Mouse (Mus musculus): ENCODE results near the gene Dchs2.

The Dchs2 gene

GRCm38 (mm10) chr3:83246536-83246935, 118.8 kb downstream of the Dchs2 start:
- in situ Hi-C loops (cut with MboI; ENCODE audit: low sequenced_read_pairs): no loop called here

DNA sequence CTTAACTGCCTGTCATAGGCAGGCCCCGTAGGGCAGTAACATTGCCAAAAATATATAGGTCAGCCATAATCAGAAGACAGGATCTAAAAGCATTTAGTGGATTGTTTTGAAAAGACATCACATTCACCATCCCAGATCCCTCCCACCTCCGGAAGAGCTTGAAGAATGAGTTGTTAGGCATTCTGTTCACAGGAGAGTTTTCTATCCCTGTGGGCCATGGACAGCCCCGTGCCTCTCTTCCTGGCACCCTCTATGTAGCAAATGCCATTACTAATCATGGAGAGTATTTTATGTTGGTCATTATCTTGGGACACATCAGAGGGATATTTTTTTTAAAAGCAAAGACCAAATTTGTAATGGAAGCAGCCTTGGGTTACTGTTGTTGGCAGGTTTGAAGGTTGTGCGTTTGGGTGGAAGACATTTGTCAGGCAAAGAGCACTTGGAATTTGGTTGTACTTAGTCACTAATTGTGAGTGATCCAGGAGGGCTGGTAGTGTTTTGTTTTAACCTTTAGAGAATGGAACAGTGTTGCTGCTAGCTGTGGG, 122.3 kb downstream of the Dchs2 start:
- in situ Hi-C loops (cut with MboI; ENCODE audit: low sequenced_read_pairs): loop anchor here (25.0 kb wide), 1 partner anchor 263 kb away; no protein-coding TSS in a partner anchor

DNA sequence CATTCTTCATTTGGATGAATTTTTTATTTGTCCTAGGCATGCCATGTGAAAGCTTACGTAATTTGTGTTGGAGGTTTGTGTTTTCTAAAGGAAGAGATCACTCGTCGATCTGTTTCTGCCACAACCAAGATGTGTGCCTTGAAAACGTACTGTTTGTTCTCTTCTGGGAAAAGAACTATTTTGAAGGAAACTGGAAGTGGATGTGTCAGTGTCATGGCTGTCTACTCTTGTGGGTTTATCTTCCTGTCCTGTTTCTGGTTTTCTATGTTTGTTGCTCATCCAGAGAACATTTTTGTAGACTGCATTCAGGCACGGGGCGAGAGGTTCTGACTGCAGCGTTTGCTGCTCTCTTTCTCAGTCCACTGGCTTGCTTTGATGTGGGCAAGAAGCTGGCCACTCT, 124.2 kb downstream of the Dchs2 start:
- in situ Hi-C loops (cut with MboI; ENCODE audit: low sequenced_read_pairs): loop anchor here (25.0 kb wide), 1 partner anchor 265 kb away; no protein-coding TSS in a partner anchor

GRCm38 (mm10) chr3:83259421-83259820, 131.7 kb downstream of the Dchs2 start:
- in situ Hi-C loops (cut with MboI; ENCODE audit: low sequenced_read_pairs): loop anchor here (25.0 kb wide), 1 partner anchor 272 kb away; no protein-coding TSS in a partner anchor

DNA sequence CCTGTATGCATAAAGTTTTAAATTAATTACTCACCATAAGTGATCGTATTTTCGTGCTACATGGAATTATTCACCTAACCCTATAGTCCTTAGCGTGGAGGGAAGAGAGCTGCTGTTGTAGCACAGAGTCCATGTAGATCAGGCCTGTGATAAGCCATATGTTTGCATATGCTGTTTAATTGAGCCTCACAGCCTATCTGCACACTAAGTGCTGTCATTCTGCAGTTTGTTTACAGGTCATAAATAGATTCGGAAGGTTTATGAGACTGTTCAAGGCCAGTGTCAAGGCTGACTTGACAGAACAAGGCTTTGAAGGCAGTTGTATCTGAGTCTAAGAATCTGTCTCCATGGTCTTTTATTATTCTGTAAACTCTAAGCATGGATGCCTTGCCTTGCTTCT, 138.3 kb downstream of the Dchs2 start:
- in situ Hi-C loops (cut with MboI; ENCODE audit: low sequenced_read_pairs): loop anchor here (25.0 kb wide), 1 partner anchor 279 kb away; no protein-coding TSS in a partner anchor

GRCm38 (mm10) chr3:83270228-83270627, 142.5 kb downstream of the Dchs2 start:
- in situ Hi-C loops (cut with MboI; ENCODE audit: low sequenced_read_pairs): loop anchor here (25.0 kb wide), 1 partner anchor 283 kb away; no protein-coding TSS in a partner anchor

GRCm38 (mm10) chr3:83270982-83271381, 143.2 kb downstream of the Dchs2 start:
- in situ Hi-C loops (cut with MboI; ENCODE audit: low sequenced_read_pairs): loop anchor here (25.0 kb wide), 1 partner anchor 284 kb away; no protein-coding TSS in a partner anchor

DNA sequence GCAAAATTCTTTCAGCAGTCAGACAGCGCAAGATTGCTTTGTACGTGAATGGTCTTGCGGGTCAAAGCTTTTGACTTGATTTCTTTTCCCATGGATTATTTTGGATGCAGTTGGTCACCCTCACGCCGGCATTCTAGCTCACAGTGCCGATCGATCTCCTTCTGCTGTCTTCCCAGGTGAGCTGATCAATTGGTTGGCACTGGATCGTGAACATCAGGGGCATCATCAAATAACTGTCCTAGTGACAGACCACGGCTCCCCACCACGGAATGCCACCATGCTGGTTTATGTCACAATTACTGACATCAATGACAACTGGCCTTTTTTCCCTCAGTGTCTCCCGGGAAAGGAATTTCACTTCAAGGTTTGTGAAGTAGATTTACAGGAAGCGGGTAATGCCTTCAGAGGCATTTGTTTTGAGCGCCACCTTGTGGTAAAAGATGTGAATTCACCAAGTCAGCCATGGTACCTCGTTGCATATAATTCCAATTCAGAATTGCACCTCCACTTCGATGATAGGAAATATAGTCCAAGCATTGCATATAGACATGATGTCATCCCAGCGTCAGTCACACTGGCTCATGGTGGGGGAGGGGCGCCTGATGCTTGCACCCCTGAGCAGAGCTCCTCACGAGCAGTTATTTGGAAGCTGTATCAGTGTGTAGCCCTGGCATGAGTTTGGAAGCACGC, 146.0 kb downstream of the Dchs2 start:
- in situ Hi-C loops (cut with MboI; ENCODE audit: low sequenced_read_pairs): loop anchor here (25.0 kb wide), 1 partner anchor 286 kb away; no protein-coding TSS in a partner anchor

DNA sequence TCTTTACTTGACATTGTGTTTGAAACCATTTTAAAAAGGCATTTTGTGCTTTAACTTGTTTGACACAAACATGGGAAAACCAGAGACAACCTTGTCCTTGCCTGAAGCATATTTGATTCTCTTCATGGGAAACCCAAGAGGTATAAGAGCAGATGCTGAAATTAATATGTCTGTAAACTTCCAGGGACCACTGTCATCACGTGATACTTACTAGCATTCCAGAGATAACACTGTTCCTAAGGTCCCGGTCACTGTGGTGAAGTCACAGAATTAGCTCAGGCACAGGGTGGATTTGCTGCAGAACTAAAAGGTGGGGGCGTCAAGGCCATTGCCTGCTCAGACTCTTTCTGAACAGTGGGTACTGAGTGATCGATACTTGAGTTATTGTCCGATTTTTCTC, 148.0 kb downstream of the Dchs2 start:
- in situ Hi-C loops (cut with MboI; ENCODE audit: low sequenced_read_pairs): no loop called here

- in situ Hi-C loops (cut with MboI; ENCODE audit: low sequenced_read_pairs): no loop called here
Measured at GRCm38 (mm10) chr3:83283882-83284281, 156.1 kb downstream of the Dchs2 start.

DNA sequence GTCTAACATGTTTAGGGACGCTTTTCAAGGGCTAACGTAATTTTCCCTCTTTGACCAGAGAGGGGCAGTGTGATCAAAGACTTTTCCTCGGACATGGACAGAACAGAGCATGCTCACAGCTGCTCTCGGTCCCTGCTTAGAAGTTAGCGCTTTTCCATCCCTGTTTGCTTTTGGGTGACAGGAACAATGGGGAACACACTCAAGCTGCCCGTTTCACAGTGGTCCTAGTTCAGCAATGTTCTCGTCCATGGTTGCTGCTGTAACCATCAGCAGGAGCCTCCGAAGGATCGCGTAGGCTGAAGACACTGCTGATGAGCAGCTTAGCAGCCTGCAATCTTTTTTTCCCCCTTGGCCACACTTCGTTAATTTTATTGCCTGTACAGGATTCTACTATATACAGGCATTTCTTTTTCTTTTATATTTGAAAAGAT, 159.2 kb downstream of the Dchs2 start:
- in situ Hi-C loops (cut with MboI; ENCODE audit: low sequenced_read_pairs): no loop called here

GRCm38 (mm10) chr3:83288118-83288840, 160.5 kb downstream of the Dchs2 start:
- in situ Hi-C loops (cut with MboI; ENCODE audit: low sequenced_read_pairs): no loop called here

GRCm38 (mm10) chr3:83290482-83290881, 162.7 kb downstream of the Dchs2 start:
- in situ Hi-C loops (cut with MboI; ENCODE audit: low sequenced_read_pairs): no loop called here

DNA sequence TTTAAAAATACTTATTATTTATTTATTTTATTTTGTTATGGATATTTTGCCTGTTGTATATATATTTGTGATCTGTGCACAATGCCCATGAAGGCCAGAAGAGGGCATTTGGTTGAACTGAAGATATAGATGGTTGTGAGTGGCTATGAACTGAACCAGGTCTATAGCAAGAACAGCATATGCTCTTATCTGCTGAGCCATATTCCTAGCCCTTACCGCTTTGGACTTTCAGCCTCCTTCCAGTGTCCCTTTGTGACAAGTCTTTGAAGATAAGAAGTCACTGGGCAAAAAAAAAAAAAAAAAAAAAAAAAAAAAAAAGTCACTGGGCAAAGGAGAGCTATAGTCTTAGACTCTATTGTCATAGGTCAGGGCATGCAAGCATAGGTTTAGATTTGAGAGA, 163.2 kb downstream of the Dchs2 start:
- in situ Hi-C loops (cut with MboI; ENCODE audit: low sequenced_read_pairs): no loop called here

DNA sequence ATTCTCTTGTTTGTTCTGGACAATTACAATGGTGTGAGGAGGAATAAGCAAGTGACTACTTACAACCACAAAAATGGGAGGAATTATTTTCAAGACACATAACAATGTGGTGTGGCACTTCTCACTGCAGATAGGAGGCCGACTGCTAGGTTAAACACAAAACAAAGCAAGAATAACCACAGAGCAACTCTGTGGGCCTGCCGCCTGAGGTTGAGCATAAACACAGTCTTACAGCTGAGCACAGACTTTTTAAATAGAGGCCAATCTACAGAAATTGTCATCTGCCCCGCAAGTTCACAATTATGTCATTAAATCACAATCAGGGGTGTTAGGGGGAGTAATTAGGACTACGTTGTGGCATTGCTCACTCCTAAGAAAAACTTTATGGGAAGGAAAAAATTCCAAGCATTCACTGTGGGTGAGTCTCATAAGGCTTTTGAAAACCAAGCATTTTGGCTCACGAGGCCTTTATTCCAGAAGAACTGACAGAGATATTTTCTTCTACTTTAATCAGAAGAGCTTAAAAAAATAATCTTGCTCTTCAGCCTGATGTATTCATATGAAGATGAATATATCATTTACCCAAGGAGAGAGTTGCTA, 172.1 kb downstream of the Dchs2 start:
- in situ Hi-C loops (cut with MboI; ENCODE audit: low sequenced_read_pairs): no loop called here

- in situ Hi-C loops (cut with MboI; ENCODE audit: low sequenced_read_pairs): no loop called here
Measured at GRCm38 (mm10) chr3:83303876-83304275, 176.1 kb downstream of the Dchs2 start.

DNA sequence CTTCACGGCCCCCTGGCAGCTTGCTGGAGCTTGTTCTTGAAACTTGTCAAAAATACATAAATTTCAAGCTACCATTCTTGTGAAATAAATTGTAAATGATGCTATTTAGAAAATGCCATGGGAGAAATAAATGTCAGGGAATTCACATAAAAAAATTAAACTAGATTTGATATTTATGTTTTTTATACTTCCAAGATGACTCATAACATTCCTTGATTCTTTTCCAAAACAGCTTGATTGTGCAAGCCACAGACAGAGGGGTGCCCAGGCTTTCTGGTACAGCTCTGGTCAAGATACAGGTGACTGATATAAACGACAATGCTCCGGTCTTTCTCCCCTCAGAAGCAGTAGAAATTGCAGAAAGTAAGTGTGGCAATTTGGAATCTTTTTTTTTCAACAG, 218.2 kb downstream of the Dchs2 start:
- in situ Hi-C loops (cut with MboI; ENCODE audit: low sequenced_read_pairs): no loop called here

DNA sequence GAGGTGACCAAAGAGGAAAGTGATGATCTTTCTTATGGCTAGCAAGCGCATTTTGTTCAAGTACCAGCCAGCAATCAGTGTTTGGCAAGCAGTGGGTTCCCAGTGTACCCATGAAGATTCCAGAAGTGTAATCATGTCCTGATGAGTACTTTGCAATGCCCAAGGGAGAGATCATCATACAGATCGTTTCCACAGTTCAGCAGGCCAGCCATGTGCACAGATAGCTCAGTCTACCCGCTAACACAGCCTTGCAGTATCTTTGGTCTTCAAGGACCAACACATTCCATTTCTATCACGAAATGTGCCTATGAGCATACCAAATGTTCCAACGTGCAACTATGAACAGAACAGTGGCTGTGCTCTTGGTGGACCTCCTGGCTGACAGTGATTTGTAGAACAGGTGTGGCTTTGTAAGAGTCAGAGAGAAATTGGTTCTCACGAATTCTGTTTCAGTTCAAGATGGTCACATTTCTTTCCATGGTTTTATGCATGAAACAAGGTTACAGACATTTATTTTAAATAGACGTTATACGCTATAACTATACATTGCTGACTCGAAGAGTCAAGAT, 240.8 kb downstream of the Dchs2 start:
- in situ Hi-C loops (cut with MboI; ENCODE audit: low sequenced_read_pairs): no loop called here

DNA sequence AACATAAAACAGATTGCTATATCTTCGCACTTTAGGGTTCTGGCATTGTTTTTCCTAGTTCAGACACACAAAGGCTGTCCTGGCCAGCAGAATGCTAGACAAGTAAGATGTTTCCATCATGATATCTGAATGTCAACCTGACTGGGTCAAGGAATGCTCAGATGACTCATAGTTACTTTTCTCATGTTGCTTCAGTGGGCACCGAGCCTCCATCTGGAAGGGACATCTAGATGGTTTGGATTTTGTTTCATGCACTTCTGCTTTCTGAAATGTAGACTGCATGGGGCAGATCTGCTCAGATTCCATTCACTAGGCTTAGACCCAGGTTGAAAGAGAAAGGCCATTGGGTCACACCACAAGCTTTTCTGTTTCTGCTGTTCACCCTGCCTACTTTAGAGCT, 242.1 kb downstream of the Dchs2 start:
- in situ Hi-C loops (cut with MboI; ENCODE audit: low sequenced_read_pairs): no loop called here

- in situ Hi-C loops (cut with MboI; ENCODE audit: low sequenced_read_pairs): no loop called here
Measured at GRCm38 (mm10) chr3:83374333-83374732, 246.6 kb downstream of the Dchs2 start.

GRCm38 (mm10) chr3:83376834-83377233, 249.1 kb downstream of the Dchs2 start:
- in situ Hi-C loops (cut with MboI; ENCODE audit: low sequenced_read_pairs): no loop called here
